Mouse (Mus musculus): ENCODE data around the gene Slc34a3. TPM values are rescaled to one million over a fixed set of nuclear protein-coding genes. Genes with fewer than 3 reads are reported as not detected.
"Not testable (repeated sequence)": the region's sequence is repeated elsewhere in the genome, so short reads cannot be mapped to it uniquely, and the experiment has no call there.

Gene Slc34a3
- total RNA-seq, 2 experiments from 2014 or later: not detected

- TF ChIP-seq CTCF (conservative IDR thresholded peaks at IDR 0.05): no peak
- H3K4me3 ChIP-seq: peak overlapping the region; percentile 95
- H3K27ac ChIP-seq: peak overlapping the region; percentile 88
- no peak for DNase-seq (ENCODE audit: low spot score in 2 of 2)
Measured at GRCm38 (mm10) chr2:25262795-25263622, 28.8 kb upstream of the Slc34a3 start.

DNA sequence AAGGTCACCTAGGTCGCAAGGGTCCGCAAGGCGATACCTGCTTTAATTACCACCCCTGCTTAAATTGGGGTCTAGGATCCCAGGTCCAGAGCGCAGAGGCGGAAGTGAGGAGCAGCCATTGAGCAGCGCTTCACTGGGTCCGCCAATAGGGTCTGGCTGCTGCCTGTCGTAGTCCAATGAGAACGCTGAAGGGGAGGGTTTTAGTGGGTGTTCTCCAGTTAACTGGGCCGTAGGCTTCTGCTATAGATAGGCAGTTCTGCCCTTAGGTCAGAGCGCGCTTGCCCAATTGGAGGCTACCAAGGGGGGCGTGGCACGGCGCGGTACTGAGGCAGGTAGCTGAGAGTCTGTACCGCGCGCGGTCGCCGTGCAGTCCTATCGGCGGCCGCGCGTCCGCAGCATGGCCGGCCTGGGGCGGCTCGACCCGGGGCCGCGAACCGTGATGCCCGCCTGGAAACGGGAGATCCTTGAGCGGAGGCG is 28.2 kb upstream of the Slc34a3 start, which contains the start of gene Tprn:
TSS of gene Tprn (plus strand) at position 328 of the 477 bp plus-strand sequence.
- peak; percentile 49 for TF ChIP-seq CTCF (conservative IDR thresholded peaks at IDR 0.05)
- H3K4me3 ChIP-seq: peak within 1 kb of the TSS; percentile 95
- peak; percentile 91 to 97 for DNase-seq (ENCODE audit: low spot score in 2 of 2)
- H3K27ac ChIP-seq: peak within 1 kb of the TSS; percentile 95

- H3K4me3 ChIP-seq: peak overlapping the region; percentile 95
- TF ChIP-seq CTCF (conservative IDR thresholded peaks at IDR 0.05): no peak
- no peak for DNase-seq (ENCODE audit: low spot score in 2 of 2)
- H3K27ac ChIP-seq: peak overlapping the region; percentile 95
Measured at GRCm38 (mm10) chr2:25261870-25262269, 27.7 kb upstream of the Slc34a3 start.

GRCm38 (mm10) chr2:25258887-25259286 is 24.7 kb upstream of the Slc34a3 start:
- TF ChIP-seq CTCF (conservative IDR thresholded peaks at IDR 0.05): peak; percentile 72
- DNase-seq (ENCODE audit: low spot score in 2 of 2): no peak
- Histone ChIP-seq H3K4me3 (no peak overlapping the region), H3K27ac (no peak overlapping the region)

DNA sequence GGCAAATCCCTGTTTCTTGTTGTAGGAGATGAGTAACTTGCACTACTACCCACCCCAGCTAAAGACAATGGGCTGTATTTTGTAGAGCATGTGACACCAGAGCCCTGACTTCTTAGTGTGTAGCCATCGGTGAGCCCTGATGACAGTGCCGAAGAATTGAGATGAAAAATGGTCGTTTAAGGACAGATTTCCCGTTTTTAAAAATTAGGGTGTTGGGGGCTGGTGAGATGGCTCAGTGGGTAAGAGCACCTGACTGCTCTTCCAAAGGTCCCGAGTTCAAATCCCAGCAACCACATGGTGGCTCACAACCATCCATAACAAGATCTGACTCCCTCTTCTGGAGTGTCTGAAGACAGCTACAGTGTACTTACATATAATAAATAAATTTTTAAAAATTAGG is 23.1 kb upstream of the Slc34a3 start:
- peak overlapping the region; percentile 3; the same call in 1 of the 2 replicates for H3K4me3 ChIP-seq
- not testable (repeated sequence) for H3K27ac ChIP-seq; DNase-seq (ENCODE audit: low spot score in 2 of 2)

GRCm38 (mm10) chr2:25256443-25257109 is 22.4 kb upstream of the Slc34a3 start:
- H3K4me3 ChIP-seq: peak overlapping the region; percentile 89
- peak overlapping the region; percentile 98 for H3K27ac ChIP-seq
- peak in 1 of 2 experiments; percentile 47 for DNase-seq (ENCODE audit: low spot score in 2 of 2)
- TF ChIP-seq CTCF (conservative IDR thresholded peaks at IDR 0.05): peak; percentile 67

DNA sequence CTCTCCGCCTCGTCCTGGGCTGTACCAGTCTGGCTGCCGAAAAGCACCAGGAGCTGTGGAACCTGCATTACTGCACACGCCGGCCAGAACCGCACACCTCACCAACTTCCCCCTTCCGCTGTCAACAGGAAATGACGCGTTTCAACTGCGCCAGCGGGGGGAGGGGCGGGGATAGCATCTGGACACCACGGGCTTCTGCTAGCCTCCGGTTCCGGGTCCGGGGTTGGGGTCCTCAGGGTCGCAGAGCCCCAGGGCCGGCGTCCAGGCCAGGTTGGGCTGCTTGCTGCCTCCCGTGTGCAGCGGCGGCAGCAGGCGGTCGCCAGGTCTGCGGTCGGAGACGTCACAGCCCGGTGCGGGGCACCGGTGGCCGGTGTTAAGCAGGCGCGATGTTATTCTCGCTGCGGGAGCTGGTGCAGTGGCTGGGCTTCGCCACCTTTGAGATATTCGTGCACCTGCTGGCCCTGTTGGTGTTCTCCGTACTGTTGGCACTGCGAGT is 21.2 kb upstream of the Slc34a3 start, which contains the start of gene Tmem203:
TSS of gene Tmem203 (plus strand) at position 156 of the 496 bp plus-strand sequence.
- DNase-seq (ENCODE audit: low spot score in 2 of 2): peak; percentile 86 to 87
- Histone ChIP-seq H3K4me3 (peak within 1 kb of the TSS; percentile 89), H3K27ac (peak within 1 kb of the TSS; percentile 98)
- no peak for TF ChIP-seq CTCF (conservative IDR thresholded peaks at IDR 0.05)

DNA sequence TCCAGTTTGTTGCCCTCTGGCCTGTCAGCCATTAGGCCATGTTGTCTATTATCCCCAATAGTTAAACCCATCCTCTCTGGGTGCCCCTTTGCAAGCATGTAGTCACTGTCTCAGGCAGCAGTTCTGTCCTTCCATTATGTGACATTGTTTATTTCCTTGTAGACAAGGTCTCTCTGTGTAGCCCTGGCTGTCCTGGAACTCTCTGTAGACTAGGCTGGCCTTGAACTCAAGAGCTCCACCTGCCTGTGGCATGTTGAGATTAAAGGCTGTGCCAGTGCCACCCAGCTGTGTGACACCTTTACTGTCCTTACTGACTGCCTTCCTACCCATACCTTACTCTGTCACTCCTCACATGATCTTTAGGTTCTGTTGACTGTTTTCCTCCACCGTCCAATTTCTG is 18.2 kb upstream of the Slc34a3 start:
- peak; percentile 62 for TF ChIP-seq CTCF (conservative IDR thresholded peaks at IDR 0.05)
- no peak overlapping the region for H3K27ac ChIP-seq

DNA sequence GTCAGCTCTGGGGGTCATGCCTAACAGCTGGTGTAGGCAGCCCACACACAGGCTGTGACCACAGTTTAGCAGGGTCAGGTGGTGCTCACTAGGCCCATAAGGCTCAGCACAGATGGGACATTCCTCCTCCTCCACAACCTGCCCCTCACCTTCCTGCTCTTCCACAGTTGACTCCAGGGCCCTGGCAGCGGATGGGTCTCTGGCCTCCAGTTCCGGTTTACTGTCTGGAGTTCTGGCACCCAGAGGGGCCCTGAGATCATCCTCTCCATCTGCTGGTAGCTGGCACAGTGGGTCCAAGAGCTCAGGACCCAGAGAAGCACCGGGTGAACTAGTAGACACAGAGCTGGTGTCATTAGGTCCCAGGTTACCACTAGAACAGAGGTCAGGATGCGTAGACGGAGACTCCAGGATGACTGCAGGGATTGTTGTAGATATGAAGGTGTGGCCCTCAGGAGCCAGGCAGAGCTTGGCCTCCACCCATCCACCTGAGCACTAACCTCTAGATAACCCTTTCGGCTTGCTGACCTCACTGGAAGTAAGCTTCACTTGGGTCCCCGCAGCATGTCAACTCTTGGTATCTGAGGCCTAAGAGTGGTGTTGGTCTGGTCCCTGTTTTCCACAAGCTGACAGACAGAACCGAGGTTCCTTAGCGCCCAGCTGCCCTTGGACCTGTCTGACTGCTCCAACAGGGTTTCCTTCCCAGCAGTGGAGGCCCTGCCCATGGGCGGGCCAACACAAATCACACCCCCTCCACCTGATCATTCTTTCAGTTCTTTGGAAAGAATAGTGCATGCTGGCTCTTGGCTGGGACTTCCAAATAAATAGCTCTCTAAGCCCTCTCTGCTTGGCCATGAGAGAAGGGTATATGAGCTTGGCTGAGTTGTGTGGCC is 12.3 kb upstream of the Slc34a3 start, which contains the start of gene AL732309.1:
TSS of gene AL732309.1 (minus strand) at position 681 of the 890 bp plus-strand sequence.
- no peak within 1 kb of the TSS for H3K27ac ChIP-seq
- no peak for DNase-seq (ENCODE audit: low spot score in 2 of 2)
- TF ChIP-seq CTCF (conservative IDR thresholded peaks at IDR 0.05): no peak
- H3K4me3 ChIP-seq: no peak within 1 kb of the TSS

More for the DNA sequence above, 18.2 kb upstream of the Slc34a3 start:
- H3K4me3 ChIP-seq: no peak overlapping the region
- DNase-seq (ENCODE audit: low spot score in 2 of 2): no peak

- no peak for DNase-seq (ENCODE audit: low spot score in 2 of 2)
- no peak overlapping the region for H3K4me3 ChIP-seq
- no peak overlapping the region for H3K27ac ChIP-seq
- TF ChIP-seq CTCF (conservative IDR thresholded peaks at IDR 0.05): no peak
Measured at GRCm38 (mm10) chr2:25244144-25244543, 10.0 kb upstream of the Slc34a3 start.

DNA sequence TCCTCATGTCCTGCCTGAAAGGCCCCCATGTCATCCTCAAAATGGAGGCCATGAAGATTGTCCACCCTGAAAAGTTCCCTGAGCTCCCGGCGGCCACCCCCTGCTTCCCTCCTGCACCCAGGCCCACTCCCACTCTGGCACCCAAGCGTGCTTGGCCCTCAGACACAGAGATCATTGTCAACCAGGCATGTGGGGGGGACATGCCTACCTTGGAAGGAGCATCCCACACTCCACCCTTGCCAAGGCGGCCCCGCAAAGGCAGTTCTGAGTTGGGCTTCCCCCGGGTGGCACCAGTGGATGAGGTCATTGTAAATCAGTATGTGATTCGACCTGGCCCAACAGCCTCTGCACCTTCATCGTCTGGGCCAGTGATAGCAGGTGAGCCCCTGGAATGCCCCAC is 9.2 kb upstream of the Slc34a3 start:
- H3K4me3 ChIP-seq: peak overlapping the region; percentile 70
- TF ChIP-seq CTCF (conservative IDR thresholded peaks at IDR 0.05): no peak
- no peak for DNase-seq (ENCODE audit: low spot score in 2 of 2)
- H3K27ac ChIP-seq: peak overlapping the region; percentile 93; the same call in 1 of the 2 replicates

- peak within 1 kb of the TSS; percentile 93 for H3K27ac ChIP-seq
- peak within 1 kb of the TSS; percentile 70 for H3K4me3 ChIP-seq
- no peak for DNase-seq (ENCODE audit: low spot score in 2 of 2)
- TF ChIP-seq CTCF (conservative IDR thresholded peaks at IDR 0.05): no peak
Measured at GRCm38 (mm10) chr2:25242101-25242506, 7.9 kb upstream of the Slc34a3 start, which contains the start of the genes Rnf208 and Cysrt1. Rnf208 (plus strand) TSS chr2:25242255. Cysrt1 (minus strand) TSS chr2:25242452.
